Mouse (Mus musculus): ENCODE data around the gene Tprgl. TPM values are rescaled to one million over a fixed set of nuclear protein-coding genes. Genes with fewer than 3 reads are reported as not detected.

Tprgl gene
- polyA plus RNA-seq, 1 experiment, result 272 TPM

GRCm38 (mm10) chr4:154127273-154127672, 33.2 kb downstream of the Tprgl start:
- TF ChIP-seq CTCF (IDR thresholded peaks at IDR 0.05; ENCODE audit: borderline replicate concordance, insufficient read depth, low read depth, low read length) (no peak), POLR2A (IDR thresholded peaks at IDR 0.05; ENCODE audit: borderline replicate concordance, insufficient read depth, low read length) (no peak)
- H3K27ac ChIP-seq (ENCODE audit: insufficient read depth, low read length), result no peak overlapping the region
- H3K27me3 ChIP-seq (ENCODE audit: control insufficient read depth, insufficient read depth, low read length), result no peaks in the 10 kb centered on the region
- H3K4me1 ChIP-seq (ENCODE audit: control insufficient read depth, insufficient read depth, low read length), result peaks cover 6% of the 10 kb centered on the region
- no peak overlapping the region for H3K4me3 ChIP-seq (replicated peaks; ENCODE audit: insufficient read depth, low read depth, low read length)
- WGBS, result 89% methylated on average over 3 of the region's 3 CpGs
- DNase-seq, result no peak

DNA sequence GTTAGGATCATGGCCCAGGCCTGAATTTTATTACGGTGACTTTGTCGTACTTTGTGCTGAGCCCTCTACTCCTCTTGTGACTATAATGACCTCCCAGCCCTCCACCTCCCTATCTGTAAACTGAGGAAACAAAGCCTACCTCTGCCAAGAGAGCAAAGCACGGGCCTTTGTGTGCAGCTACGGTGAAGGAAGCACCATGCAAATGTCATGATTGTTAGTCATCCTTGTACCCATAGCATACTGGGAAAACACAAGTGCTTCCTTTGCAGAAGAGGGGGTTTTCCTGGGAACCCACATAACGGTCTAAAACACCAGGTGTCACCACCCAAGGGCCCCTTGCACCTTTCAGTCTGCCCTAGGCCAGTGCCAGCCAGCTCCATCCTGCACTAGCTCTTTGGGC, 35.3 kb downstream of the Tprgl start:
- H3K27ac ChIP-seq (ENCODE audit: insufficient read depth, low read length), result no peak overlapping the region
- WGBS, result 93% methylated on average over 5 of the region's 5 CpGs

GRCm38 (mm10) chr4:154123553-154123952, 36.9 kb downstream of the Tprgl start:
- no peak for TF ChIP-seq CTCF (IDR thresholded peaks at IDR 0.05; ENCODE audit: borderline replicate concordance, insufficient read depth, low read depth, low read length)
- TF ChIP-seq POLR2A (IDR thresholded peaks at IDR 0.05; ENCODE audit: borderline replicate concordance, insufficient read depth, low read length), result no peak
- 93% methylated on average over 6 of the region's 6 CpGs for WGBS
- no peak for DNase-seq

More for the DNA sequence above, 35.3 kb downstream of the Tprgl start:
- peaks cover 9% of the 10 kb centered on the region for H3K4me1 ChIP-seq (ENCODE audit: control insufficient read depth, insufficient read depth, low read length)
- H3K4me3 ChIP-seq (replicated peaks; ENCODE audit: insufficient read depth, low read depth, low read length), result no peak overlapping the region
- H3K27me3 ChIP-seq (ENCODE audit: control insufficient read depth, insufficient read depth, low read length), result no peaks in the 10 kb centered on the region
- TF ChIP-seq CTCF (IDR thresholded peaks at IDR 0.05; ENCODE audit: borderline replicate concordance, insufficient read depth, low read depth, low read length), result no peak
- no peak for TF ChIP-seq POLR2A (IDR thresholded peaks at IDR 0.05; ENCODE audit: borderline replicate concordance, insufficient read depth, low read length)
- DNase-seq, result no peak

GRCm38 (mm10) chr4:154122374-154122773, 38.1 kb downstream of the Tprgl start:
- Histone ChIP-seq H3K27me3 (ENCODE audit: control insufficient read depth, insufficient read depth, low read length) (no peaks in the 10 kb centered on the region), H3K4me1 (ENCODE audit: control insufficient read depth, insufficient read depth, low read length) (peaks cover 24% of the 10 kb centered on the region), H3K27ac (ENCODE audit: insufficient read depth, low read length) (no peak overlapping the region), H3K4me3 (replicated peaks; ENCODE audit: insufficient read depth, low read depth, low read length) (no peak overlapping the region)
- TF ChIP-seq POLR2A (IDR thresholded peaks at IDR 0.05; ENCODE audit: borderline replicate concordance, insufficient read depth, low read length), result no peak
- no peak for TF ChIP-seq CTCF (IDR thresholded peaks at IDR 0.05; ENCODE audit: borderline replicate concordance, insufficient read depth, low read depth, low read length)
- DNase-seq, result peak; percentile 38 to 51
- WGBS, result 17% methylated on average over 7 of the region's 7 CpGs

More at GRCm38 (mm10) chr4:154123553-154123952, 36.9 kb downstream of the Tprgl start:
- no peak overlapping the region for H3K27ac ChIP-seq (ENCODE audit: insufficient read depth, low read length)
- H3K4me3 ChIP-seq (replicated peaks; ENCODE audit: insufficient read depth, low read depth, low read length), result no peak overlapping the region
- H3K4me1 ChIP-seq (ENCODE audit: control insufficient read depth, insufficient read depth, low read length), result peaks cover 20% of the 10 kb centered on the region
- no peaks in the 10 kb centered on the region for H3K27me3 ChIP-seq (ENCODE audit: control insufficient read depth, insufficient read depth, low read length)

- Histone ChIP-seq H3K27me3 (ENCODE audit: control insufficient read depth, insufficient read depth, low read length) (no peaks in the 10 kb centered on the region), H3K4me3 (replicated peaks; ENCODE audit: insufficient read depth, low read depth, low read length) (no peak overlapping the region), H3K27ac (ENCODE audit: insufficient read depth, low read length) (no peak overlapping the region), H3K4me1 (ENCODE audit: control insufficient read depth, insufficient read depth, low read length) (peaks cover 24% of the 10 kb centered on the region)
- TF ChIP-seq POLR2A (IDR thresholded peaks at IDR 0.05; ENCODE audit: borderline replicate concordance, insufficient read depth, low read length), result no peak
- 89% methylated on average over 11 of the region's 11 CpGs for WGBS
- DNase-seq, result no peak
Measured at GRCm38 (mm10) chr4:154121800-154122199, 38.7 kb downstream of the Tprgl start.

- WGBS, result 32% methylated on average over 9 of the region's 9 CpGs
Measured at GRCm38 (mm10) chr4:154119208-154119607, 41.3 kb downstream of the Tprgl start.

GRCm38 (mm10) chr4:154118782-154119181, 41.7 kb downstream of the Tprgl start:
- DNase-seq, result peak; percentile 75 to 77
- 34% methylated on average over 9 of the region's 9 CpGs for WGBS
- TF ChIP-seq CTCF (IDR thresholded peaks at IDR 0.05; ENCODE audit: borderline replicate concordance, insufficient read depth, low read depth, low read length) (no peak), POLR2A (IDR thresholded peaks at IDR 0.05; ENCODE audit: borderline replicate concordance, insufficient read depth, low read length) (no peak)

More at GRCm38 (mm10) chr4:154119208-154119607, 41.3 kb downstream of the Tprgl start:
- H3K27me3 ChIP-seq (ENCODE audit: control insufficient read depth, insufficient read depth, low read length), result no peaks in the 10 kb centered on the region
- H3K27ac ChIP-seq (ENCODE audit: insufficient read depth, low read length), result no peak overlapping the region
- no peak overlapping the region for H3K4me3 ChIP-seq (replicated peaks; ENCODE audit: insufficient read depth, low read depth, low read length)
- TF ChIP-seq POLR2A (IDR thresholded peaks at IDR 0.05; ENCODE audit: borderline replicate concordance, insufficient read depth, low read length) (no peak), CTCF (IDR thresholded peaks at IDR 0.05; ENCODE audit: borderline replicate concordance, insufficient read depth, low read depth, low read length) (no peak)
- H3K4me1 ChIP-seq (ENCODE audit: control insufficient read depth, insufficient read depth, low read length), result peaks cover 24% of the 10 kb centered on the region
- peak; percentile 44 to 51 for DNase-seq

DNA sequence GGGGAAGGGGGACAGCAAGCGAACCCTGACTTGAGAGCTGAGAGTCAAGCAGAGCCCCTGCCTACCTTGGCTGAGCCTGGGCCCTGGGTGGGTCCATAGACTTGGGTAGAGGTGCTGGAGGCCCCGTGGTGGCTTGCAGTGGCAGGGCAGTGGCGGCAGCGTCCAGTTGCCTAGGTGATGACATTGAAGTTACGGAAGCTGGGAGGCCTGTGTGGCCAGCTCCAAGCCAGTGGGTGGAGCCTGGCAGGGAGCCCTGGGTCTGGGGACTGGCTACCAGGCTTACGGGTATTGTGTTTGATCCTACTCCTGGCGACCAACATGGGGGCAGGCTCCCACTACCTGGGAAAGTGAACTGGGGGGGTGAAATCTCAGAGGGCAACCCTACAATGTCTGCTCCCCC, 44.0 kb downstream of the Tprgl start:
- DNase-seq, result no peak
- peaks cover 15% of the 10 kb centered on the region for H3K4me1 ChIP-seq (ENCODE audit: control insufficient read depth, insufficient read depth, low read length)
- H3K27me3 ChIP-seq (ENCODE audit: control insufficient read depth, insufficient read depth, low read length), result no peaks in the 10 kb centered on the region
- no peak overlapping the region for H3K27ac ChIP-seq (ENCODE audit: insufficient read depth, low read length)
- TF ChIP-seq CTCF (IDR thresholded peaks at IDR 0.05; ENCODE audit: borderline replicate concordance, insufficient read depth, low read depth, low read length) (no peak), POLR2A (IDR thresholded peaks at IDR 0.05; ENCODE audit: borderline replicate concordance, insufficient read depth, low read length) (no peak)
- no peak overlapping the region for H3K4me3 ChIP-seq (replicated peaks; ENCODE audit: insufficient read depth, low read depth, low read length)
- WGBS, result 72% methylated on average over 7 of the region's 7 CpGs

More at GRCm38 (mm10) chr4:154118782-154119181, 41.7 kb downstream of the Tprgl start:
- Histone ChIP-seq H3K4me3 (replicated peaks; ENCODE audit: insufficient read depth, low read depth, low read length) (no peak overlapping the region), H3K27me3 (ENCODE audit: control insufficient read depth, insufficient read depth, low read length) (no peaks in the 10 kb centered on the region), H3K4me1 (ENCODE audit: control insufficient read depth, insufficient read depth, low read length) (peaks cover 24% of the 10 kb centered on the region), H3K27ac (ENCODE audit: insufficient read depth, low read length) (no peak overlapping the region)
